Mouse (Mus musculus): ENCODE measurements around the gene Kera. TPM values are rescaled to one million over a fixed set of nuclear protein-coding genes. Genes with fewer than 3 reads are reported as not detected.

Gene Kera
- polyA plus RNA-seq (2015; fragmentation: Nextera tagmentation; extraction: Ambion mirVana): 0.57 and 1.0 TPM in 2 replicates

DNA sequence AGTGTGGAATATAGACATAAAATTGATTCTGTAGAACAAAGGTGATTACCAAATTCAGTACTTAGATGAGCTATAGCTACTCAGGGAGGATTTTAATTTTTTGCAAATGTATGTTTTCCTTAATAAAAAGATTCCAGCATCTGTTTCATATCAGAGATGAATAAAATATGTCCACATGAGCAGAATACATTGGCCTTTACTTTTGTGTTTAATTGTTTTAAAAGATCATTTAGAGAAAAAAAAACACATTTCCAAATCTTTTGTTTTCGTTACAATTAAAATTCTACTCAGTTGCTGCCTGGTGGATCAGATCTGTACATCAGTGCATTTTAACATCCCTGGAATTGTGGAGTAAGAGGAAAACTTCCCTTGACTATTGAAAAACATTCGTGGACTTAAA, at the start of gene Kera:
TSS of gene Kera (plus strand) at position 301 of the 400 bp plus-strand sequence.
- DNase-seq (ENCODE audit: low spot score): no peak

- DNase-seq (ENCODE audit: low spot score): no peak
Observed at GRCm38 (mm10) chr10:97564957-97565856, 41.5 kb upstream of the Kera start, which contains the start of gene Lum. Gene Lum, plus strand, starts transcription at chr10:97565128.

DNA sequence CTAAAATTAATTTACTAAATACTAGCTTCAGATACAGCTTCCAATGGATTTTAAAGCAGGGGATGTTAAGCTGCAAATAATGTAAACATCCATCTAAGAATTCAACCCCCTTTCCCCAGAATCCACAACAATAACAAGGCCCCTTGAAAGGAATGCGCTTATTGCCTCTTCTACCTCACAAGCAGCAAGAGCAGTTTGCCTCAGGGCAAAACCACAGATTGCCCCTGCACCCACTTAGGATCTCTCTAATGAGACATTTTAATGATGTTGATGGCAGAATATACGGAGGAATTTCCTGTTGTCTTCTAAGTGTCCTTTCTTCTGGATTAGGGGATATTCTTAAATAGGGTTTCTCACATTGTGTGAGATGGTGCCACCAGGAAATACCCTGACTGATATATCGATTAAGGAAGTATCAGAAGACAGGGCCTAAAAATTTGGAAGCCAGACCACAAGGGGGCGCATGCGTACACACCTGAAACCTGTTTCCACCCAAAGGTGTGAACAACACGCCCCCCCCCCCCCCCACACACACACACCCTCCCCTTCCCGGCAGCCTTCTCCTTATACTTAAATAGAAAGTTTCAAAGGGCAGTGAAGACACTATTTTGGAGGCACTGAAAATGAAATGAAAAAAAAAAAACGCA, 39.1 kb upstream of the Kera start:
- DNase-seq (ENCODE audit: low spot score): no peak

DNA sequence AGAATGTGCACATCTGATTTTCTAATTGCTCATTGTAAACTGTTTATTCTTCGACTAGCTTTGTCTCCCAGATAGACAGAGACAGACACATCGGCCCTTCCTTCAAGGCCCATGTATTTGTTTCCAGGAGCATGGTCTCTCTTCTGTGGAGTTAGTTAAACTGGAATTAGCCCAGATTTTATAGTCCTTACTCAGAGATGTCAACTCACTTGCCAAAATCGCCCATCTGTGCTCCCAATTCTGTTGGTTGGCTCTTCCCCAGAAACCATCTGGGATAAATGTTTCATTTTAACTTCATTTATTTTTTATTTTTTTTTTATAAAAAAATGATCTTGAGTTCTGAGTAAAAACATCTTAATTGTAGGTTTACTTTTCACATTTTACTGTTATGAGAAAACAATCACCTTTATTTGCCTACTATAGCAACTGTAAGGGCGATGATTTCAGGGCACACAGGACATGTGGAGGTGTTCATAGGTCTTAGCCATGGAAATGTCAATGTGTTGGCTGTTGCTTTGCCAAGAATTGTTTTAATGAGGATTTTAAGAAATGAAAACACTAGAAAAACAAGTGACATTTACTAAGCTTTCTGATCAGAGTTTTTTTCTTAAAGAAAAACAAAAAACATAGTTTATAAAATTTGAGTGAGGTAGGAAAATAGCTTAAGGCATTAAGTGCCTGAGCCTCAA, 24.0 kb upstream of the Kera start:
- no peak for DNase-seq (ENCODE audit: low spot score)

GRCm38 (mm10) chr10:97584176-97584575, 22.5 kb upstream of the Kera start:
- no peak for DNase-seq (ENCODE audit: low spot score)

GRCm38 (mm10) chr10:97587159-97587558, 19.5 kb upstream of the Kera start:
- no peak for DNase-seq (ENCODE audit: low spot score)

GRCm38 (mm10) chr10:97589574-97589973, 17.1 kb upstream of the Kera start:
- DNase-seq (ENCODE audit: low spot score): no peak

- DNase-seq (ENCODE audit: low spot score): no peak
Observed at GRCm38 (mm10) chr10:97591036-97591435, 15.6 kb upstream of the Kera start.

DNA sequence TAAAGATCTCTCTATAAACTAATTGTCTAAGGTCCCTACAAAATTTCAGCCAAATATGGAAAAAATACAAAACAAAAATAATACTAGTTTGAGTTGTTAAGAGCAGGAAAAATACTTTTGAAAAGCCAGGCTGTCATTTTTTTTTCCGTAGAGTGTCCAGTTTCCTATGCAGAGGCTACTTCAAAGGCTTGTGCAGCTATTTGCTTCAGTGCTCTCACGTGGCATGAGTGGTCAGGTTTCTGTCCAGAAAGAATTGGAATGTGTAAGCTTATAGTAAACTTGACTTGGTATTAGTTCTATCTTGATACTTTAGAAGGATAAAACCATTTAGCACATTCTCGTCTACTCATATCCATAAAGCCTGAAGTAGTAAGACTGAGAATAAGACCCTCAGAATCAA, 15.0 kb upstream of the Kera start:
- DNase-seq (ENCODE audit: low spot score): no peak

GRCm38 (mm10) chr10:97595680-97596079, 11.0 kb upstream of the Kera start:
- DNase-seq (ENCODE audit: low spot score): no peak

GRCm38 (mm10) chr10:97601744-97602143, 4.9 kb upstream of the Kera start:
- DNase-seq (ENCODE audit: low spot score): no peak

DNA sequence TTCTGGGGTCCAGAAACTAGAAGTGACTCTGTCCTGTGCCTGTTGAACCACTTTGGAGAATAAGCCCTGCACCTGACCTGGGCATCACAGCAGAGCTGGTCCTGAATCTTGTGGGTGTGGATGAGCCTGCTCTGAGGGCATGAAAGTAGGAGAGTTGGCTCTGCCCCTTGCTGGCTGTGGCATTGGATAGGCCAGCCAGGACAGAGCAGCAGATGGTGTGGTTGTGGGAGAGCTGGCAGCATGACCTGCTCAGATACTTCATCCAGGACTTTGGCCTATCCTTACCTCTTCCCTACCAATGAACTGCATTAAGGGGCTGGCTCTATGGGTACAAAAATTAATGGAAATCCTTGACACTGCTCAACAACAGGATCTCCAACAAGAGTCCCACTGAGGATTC, 3.4 kb upstream of the Kera start:
- DNase-seq (ENCODE audit: low spot score): no peak

- DNase-seq (ENCODE audit: low spot score): no peak
Observed at GRCm38 (mm10) chr10:97622328-97622727, 15.6 kb downstream of the Kera start.

- DNase-seq (ENCODE audit: low spot score): no peak
Observed at GRCm38 (mm10) chr10:97624381-97624780, 17.7 kb downstream of the Kera start.

GRCm38 (mm10) chr10:97625116-97625515, 18.4 kb downstream of the Kera start:
- no peak for DNase-seq (ENCODE audit: low spot score)

GRCm38 (mm10) chr10:97626543-97626942, 19.9 kb downstream of the Kera start:
- DNase-seq (ENCODE audit: low spot score): no peak

GRCm38 (mm10) chr10:97631061-97631460, 24.4 kb downstream of the Kera start:
- DNase-seq (ENCODE audit: low spot score): no peak

DNA sequence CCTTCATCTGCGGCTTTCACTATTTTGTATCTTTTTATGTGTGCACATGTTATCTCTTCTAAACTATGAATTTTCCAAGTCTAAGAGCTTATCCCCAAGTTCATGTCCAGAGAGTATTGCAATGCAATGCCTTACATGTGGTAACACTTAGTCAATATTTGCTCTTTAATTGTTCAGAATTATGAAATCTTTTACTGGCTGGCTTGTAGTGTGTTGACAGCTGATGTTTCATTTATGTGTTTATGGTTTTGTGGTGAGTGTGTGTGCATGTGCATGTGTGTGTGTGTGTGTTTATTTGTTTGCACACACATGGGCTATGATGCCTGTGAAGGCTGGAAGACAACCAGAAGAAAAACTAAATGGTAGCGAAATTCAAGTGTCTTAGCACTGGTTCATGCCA, 35.2 kb downstream of the Kera start:
- no peak for DNase-seq (ENCODE audit: low spot score)

GRCm38 (mm10) chr10:97643768-97644167, 37.1 kb downstream of the Kera start, which contains the start of gene Epyc:
Gene Epyc, plus strand, starts transcription at chr10:97644068.
- no peak for DNase-seq (ENCODE audit: low spot score)

DNA sequence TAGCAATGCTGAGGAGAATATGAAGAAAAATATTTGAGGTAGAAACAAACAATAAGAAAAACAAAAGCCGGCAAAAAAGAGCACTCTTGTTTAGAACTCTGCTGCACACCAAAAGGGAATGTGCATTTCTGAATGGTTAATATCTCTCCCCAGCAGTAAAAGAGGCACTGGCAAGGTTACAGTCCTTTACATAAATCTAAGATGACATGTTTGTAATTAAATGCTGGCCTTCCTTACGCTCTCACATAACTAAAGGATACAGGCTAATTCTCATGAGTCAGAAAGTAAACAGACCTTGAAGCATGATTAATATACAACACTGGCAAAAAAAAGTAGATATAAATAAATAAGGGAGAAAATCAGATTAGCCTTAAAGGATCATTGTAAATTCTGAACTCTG, 43.7 kb downstream of the Kera start:
- DNase-seq (ENCODE audit: low spot score): no peak

- DNase-seq (ENCODE audit: low spot score): no peak
Observed at GRCm38 (mm10) chr10:97659489-97659888, 52.8 kb downstream of the Kera start.

Measured in thymus, postnatal 0 days (tissue).